Mouse (Mus musculus) NIH3T3 (cell line): ENCODE results near the gene Cdkl3.
A peak's percentile ranks its signal among the peaks of the same experiment; 100 is the strongest.

Experiments
- DNase-seq: peaks from one replicate; pipeline ENCODE4 v3.0.0-alpha.2; 2012; ENCODE audit warnings: low read depth

The Cdkl3 gene

DNA sequence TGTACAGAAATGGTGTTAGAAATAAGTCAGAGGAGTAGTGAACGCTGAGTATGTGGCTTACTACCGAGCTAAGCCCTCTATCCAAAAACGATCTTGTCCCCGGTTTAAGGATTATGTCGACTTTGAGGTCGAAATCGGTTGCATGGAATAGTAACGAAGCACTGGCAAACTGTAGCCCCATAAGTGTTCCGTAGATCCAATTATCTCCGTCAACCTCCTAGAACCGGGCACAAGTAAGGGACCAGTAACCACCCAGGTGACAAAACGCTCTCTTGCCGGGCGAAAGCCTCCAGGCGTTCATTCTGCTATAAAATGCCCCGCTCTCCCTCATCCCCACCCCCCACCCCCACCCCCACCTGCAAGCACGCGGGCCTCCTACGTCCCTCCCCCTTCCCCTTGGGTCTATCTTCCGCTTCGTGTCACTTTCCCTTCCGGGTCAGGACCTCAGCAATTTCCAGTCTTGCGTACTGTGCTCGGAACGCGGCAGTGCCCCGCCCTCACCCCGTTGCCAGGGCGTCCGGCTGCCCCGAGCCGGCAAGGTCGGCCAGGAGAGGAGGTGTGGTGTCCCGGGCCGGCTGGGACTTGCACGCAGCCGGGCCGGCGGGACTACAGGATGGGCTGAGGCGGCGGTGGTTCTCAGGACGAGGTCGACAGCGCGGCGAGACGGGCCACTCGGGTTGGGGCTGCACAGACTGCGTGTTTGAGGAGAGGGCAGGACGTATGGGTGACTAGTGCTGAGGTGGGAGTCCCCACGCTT, at the start of gene Cdkl3:
Gene Cdkl3 (plus strand): TSS at position 450 of the 757 bp plus-strand sequence.
- DNase-seq: peak; percentile 95

DNA sequence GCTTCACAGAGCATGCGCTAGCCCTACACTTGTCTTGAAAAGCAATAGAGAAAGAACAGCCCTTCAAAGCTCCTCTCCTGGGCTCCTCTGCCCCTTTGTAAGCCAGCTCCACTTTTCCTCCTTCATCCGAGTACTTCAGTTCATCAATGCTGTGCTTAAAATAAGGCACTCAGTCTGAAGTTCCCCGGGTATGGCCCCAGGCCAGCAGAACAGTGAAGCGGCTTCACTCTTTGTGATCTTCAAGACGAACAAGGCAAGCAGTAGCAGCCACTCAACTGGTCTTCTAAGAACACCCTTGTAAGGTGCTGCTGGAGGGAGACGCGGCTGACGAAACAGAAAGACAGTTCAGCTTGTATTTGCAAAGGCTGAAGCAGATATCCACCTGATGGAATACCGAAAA, 47.9 kb upstream of the Cdkl3 start:
- DNase-seq: no peak

GRCm38 (mm10) chr11:51957760-51958159, 46.3 kb upstream of the Cdkl3 start:
- DNase-seq: peak; percentile 41

DNA sequence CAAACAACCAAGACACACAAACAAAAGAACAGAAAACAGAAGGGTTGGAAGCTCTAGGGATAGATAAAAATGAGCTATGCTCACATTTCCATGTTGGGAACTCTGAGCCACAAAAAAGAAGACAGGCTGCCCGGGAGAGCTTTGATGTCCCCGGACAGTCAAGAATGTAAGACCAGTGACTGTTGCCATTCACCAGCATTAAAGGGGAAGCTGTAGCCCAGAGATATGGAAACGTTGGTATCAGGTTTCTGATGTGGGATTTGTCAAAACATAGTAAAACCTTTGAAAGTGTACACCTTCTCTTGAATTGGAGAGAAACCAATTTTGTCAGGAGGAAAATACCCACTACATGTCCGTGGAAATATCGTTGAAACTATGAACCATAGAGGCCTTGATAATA, 44.5 kb upstream of the Cdkl3 start:
- DNase-seq: no peak

DNA sequence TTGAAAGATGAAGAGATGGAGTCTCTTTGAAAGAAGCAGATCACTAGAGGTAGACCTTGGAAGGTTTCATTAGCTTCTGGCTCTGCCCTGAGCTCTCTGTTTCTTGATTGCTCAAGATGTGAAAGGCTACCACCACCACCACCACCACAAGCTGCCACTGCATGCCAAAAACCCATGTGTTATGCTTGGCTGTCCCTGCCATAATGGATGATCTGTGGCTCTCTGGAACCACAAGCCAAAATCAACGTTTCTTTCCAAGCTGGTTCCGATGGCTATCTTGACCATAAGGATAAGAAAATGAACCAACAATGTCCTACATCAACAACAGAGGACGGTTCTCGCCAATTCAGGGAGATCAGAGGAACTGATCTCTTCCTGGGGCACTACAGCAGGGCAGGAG, 44.0 kb upstream of the Cdkl3 start:
- no peak for DNase-seq

DNA sequence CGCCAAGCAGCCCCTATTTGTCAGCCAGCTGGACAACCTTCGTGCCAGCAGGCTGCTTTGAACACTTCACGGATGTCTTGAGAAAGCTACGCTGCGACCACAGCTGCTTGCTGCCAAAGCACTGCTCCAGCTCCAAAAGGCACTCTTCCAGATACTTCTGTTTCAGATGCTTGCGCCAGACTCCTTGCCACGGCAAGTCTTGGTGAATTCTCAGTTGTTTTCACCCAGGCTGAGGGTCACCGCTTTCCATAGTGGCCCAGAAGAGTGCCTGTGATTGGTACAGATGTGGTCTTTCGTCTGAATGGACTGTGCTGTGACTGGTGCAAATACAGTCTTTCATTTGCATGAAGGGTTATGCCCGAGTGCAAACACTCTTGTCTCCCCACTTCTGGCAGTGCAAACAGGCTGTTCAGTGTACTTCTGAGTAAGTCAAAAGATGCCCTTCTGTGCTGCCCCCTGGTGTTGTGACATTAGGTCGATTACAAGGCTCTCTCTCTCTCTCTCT, 43.0 kb upstream of the Cdkl3 start:
- peak; percentile 83 for DNase-seq

GRCm38 (mm10) chr11:51961761-51962160, 42.3 kb upstream of the Cdkl3 start:
- no peak for DNase-seq

- DNase-seq: no peak
Measured at GRCm38 (mm10) chr11:51962277-51962676, 41.7 kb upstream of the Cdkl3 start.

GRCm38 (mm10) chr11:51966651-51967050, 37.4 kb upstream of the Cdkl3 start:
- DNase-seq: no peak

DNA sequence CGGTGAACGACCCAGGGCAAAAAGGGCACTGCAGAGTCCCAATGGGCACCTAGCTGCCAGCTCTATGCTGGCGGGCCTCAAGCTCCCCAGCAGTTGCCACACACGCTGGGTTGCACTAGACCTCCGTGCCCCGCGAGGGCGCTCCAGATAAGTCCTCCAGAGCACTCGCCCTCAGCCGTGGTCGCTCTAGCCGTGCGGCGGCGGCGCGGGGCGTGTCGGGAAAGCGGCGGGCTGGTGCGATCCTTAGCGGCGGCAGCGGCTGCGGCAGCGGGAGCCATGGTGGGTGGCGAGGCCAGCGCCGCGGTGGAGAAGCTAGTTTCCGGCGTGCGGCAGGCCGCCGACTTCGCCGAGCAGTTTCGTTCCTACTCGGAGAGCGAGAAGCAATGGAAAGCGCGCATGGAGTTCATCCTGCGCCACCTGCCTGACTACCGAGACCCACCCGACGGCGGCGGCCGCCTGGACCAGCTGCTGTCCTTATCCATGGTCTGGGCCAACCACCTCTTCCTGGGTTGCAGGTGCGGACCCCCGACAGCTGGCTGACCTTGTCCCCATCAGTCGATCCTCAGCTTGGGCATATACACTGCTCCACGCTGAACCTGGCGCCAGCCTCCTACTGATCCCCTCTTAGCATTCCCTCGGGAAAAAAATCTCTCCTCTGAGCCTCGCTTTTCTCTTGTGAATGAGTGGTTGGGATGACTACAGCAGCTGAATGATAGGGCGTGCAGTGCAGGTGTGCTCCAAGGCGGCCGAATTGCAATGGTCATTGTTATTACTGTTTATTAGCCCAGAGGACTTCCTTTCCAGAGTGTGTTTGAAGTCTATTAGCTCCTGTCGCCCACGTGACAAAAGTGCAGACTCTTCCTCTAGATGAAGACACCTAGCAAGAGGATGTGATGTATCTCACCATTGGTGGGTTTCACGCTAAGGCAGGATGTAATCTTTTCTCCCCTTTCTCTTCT, 36.3 kb upstream of the Cdkl3 start, which contains the start of gene Cdkn2aipnl:
Gene Cdkn2aipnl (plus strand): TSS at position 219 of the 959 bp plus-strand sequence.
- peak; percentile 98 for DNase-seq

GRCm38 (mm10) chr11:51968896-51969295, 35.1 kb upstream of the Cdkl3 start:
- no peak for DNase-seq

GRCm38 (mm10) chr11:51969511-51969910, 34.5 kb upstream of the Cdkl3 start:
- no peak for DNase-seq

GRCm38 (mm10) chr11:51971644-51972043, 32.4 kb upstream of the Cdkl3 start:
- DNase-seq: no peak

GRCm38 (mm10) chr11:51999611-52000289, 4.3 kb upstream of the Cdkl3 start:
- peak; percentile 77 for DNase-seq

GRCm38 (mm10) chr11:52000290-52000962, 3.6 kb upstream of the Cdkl3 start, which contains the start of gene Ube2b:
Ube2b (minus strand) TSS chr11:52000762.
- peak; percentile 99 for DNase-seq

DNA sequence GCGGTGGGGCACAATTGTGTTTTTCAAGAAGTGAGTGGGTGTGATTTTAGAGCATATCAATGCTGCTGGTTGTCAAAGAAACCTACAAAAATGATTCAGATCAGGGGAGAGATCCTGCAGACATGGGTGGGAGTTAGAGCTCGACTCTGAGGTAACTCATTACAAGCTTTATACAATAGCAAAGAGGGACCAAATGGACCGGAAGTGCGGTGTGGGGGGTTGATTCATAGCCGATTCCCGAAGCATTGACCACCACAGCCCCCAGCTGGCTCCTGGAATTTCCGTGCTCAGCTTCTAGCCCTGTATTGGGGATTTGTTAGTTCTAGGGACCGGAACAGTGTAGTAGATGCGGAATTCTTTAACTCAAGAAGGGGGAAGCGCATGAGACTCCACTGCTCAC, 2.7 kb upstream of the Cdkl3 start:
- no peak for DNase-seq

DNA sequence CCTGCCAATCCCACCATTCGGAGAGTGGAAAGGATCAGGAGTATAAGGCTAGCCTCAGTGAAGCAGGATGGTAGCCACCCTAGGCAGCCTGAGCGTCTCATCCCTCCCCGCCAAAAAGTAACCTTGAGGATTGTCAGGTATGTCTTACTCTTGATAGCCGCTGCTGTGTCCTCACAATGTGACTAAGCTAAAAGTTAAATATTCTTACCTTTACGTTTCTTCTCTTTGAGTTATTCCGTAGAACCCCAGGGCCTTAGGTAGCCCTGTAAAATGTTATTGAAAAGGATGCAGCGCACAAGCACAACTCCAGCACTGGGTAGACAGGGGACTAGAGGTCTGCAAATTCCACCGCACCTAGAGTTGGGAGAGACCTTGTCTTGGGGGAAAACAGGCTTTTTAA, 2.2 kb upstream of the Cdkl3 start:
- no peak for DNase-seq

- no peak for DNase-seq
Measured at GRCm38 (mm10) chr11:52002842-52003504, 1.0 kb upstream of the Cdkl3 start.

- no peak for DNase-seq
Measured at GRCm38 (mm10) chr11:52003505-52003771, 583 bp upstream of the Cdkl3 start.

GRCm38 (mm10) chr11:52005586-52005985, 1.6 kb downstream of the Cdkl3 start:
- DNase-seq: no peak

DNA sequence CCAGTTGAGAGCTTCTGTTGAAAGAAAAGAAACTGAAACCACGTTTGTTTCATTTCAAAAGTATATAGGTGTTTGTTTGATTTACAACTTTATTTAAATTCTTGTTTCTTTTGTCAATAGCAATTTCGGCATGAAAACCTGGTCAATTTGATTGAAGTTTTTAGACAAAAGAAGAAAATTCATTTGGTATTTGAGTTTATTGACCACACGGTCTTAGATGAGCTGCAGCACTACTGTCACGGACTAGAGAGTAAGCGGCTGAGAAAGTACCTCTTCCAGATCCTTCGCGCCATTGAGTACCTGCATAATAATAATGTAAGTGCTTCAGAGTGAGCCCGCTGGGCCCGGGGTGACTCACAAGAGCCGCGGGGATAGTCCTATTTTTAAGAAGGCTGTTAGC, 7.0 kb downstream of the Cdkl3 start:
- DNase-seq: no peak
